In genomic region chr1:60735072-60735907, GRCm38 (mm10) we compare ENCODE assay signal across 8 mouse cellular contexts. TPM values are rescaled to one million over a fixed set of nuclear protein-coding genes. Genes with fewer than 3 reads are reported as not detected.
DNase-seq lines count a peak whose midpoint lies in the region; ATAC-seq and TF ChIP-seq lines count a peak whose summit lies in the region.
"Had no signal": no experiment of that assay in that cellular context is flagged by ENCODE, and none has a peak within 500 bp of the region (broad histone marks: within the 10 kb centered on the region; RNA-seq: fewer than 3 reads in every experiment).

No protein-coding gene starts in this region.

- no peak overlapping the region for H3ac ChIP-seq in myocyte (ENCODE audit: control insufficient read depth, insufficient read length)

- no peaks in the 10 kb centered on the region for H3K36me3 ChIP-seq in heart, embryonic 11.5 days (ENCODE audit: control insufficient read depth, insufficient read depth, low read length)
- no peaks in the 10 kb centered on the region for H3K36me3 ChIP-seq in myocyte (ENCODE audit: control insufficient read depth, insufficient read depth)
- H3K36me3 ChIP-seq: midbrain, embryonic 12.5 days had no signal

- 49% methylated on average over 12 of the region's 12 CpGs for WGBS in heart, embryonic 11.5 days (ENCODE audit: insufficient replicate concordance)

- no peak overlapping the region for H3K9ac ChIP-seq in heart, embryonic 11.5 days (ENCODE audit: low read depth, low read length)
- H3K9ac ChIP-seq: midbrain, embryonic 12.5 days had no signal

- H3K79me2 ChIP-seq in myocyte (ENCODE audit: control insufficient read depth, insufficient read depth), result no peaks in the 10 kb centered on the region

- no peak for TF ChIP-seq POLR2A in myocyte (IDR thresholded peaks at IDR 0.05; ENCODE audit: insufficient read length, low read depth)

- ATAC-seq in heart, embryonic 11.5 days (replicated peaks; ENCODE audit: insufficient number of reproducible peaks, low FRiP score, low TSS enrichment), result no peak

- peak; percentile 31 for DNase-seq in forelimb bud, embryonic 11.5 days (ENCODE audit: low read depth, low spot score)
- peak; percentile 74 for DNase-seq in kidney, postnatal 14 days
- no peak for DNase-seq in right cerebral cortex, postnatal 25 days
- no peak for DNase-seq in neural tube, embryonic 10.5 days (ENCODE audit: extremely low spot score, low spot score)
- no peak for DNase-seq in thymus, adult 18-20 months

- H3K27ac ChIP-seq in heart, embryonic 11.5 days (ENCODE audit: low read depth, low read length), result peak overlapping the region; percentile 67
- H3K27ac ChIP-seq: midbrain, embryonic 12.5 days had no signal

- no peaks in the 10 kb centered on the region for H3K9me3 ChIP-seq in heart, embryonic 11.5 days (replicated peaks; ENCODE audit: control insufficient read depth, low read length)
- H3K9me3 ChIP-seq: midbrain, embryonic 12.5 days had no signal

- no peaks in the 10 kb centered on the region for H3K27me3 ChIP-seq in heart, embryonic 11.5 days (ENCODE audit: control insufficient read depth, insufficient read depth, low read length)
- no peaks in the 10 kb centered on the region for H3K27me3 ChIP-seq in myocyte (ENCODE audit: control insufficient read depth, insufficient read depth, insufficient read length)
- H3K27me3 ChIP-seq: midbrain, embryonic 12.5 days had no signal

- H3K4me2 ChIP-seq in heart, embryonic 11.5 days, result no peak overlapping the region
- H3K4me2 ChIP-seq in myocyte (ENCODE audit: low read depth), result peak overlapping the region; percentile 56
- H3K4me2 ChIP-seq: midbrain, embryonic 12.5 days had no signal

- H3K4me1 ChIP-seq in heart, embryonic 11.5 days (ENCODE audit: control insufficient read depth, insufficient read depth, low read length), result peaks cover 3% of the 10 kb centered on the region; the same call in 1 of the 2 replicates
- H3K4me1 ChIP-seq: midbrain, embryonic 12.5 days had no signal

- H3K4me3 ChIP-seq in heart, embryonic 11.5 days (ENCODE audit: low read depth, low read length), result no peak overlapping the region
- no peak overlapping the region for H3K4me3 ChIP-seq in myocyte
- H3K4me3 ChIP-seq: midbrain, embryonic 12.5 days had no signal

TF ChIP-seq in myocyte, 11 proteins besides CTCF, POLR2A, EP300 and RAD21:
- TF ChIP-seq CEBPB (IDR thresholded peaks at IDR 0.05; ENCODE audit: insufficient read depth, poor library complexity, severe bottlenecking) (no peak), MYOG (IDR thresholded peaks at IDR 0.05; ENCODE audit: control insufficient read depth in 1 of 3, insufficient read depth in 1 of 3, insufficient read length in 2 of 3, low read depth in 2 of 3) (peak in 2 of 3 experiments; percentile 10 to 58), USF1 (IDR thresholded peaks at IDR 0.05; ENCODE audit: low read depth) (no peak), SRF (IDR thresholded peaks at IDR 0.05; ENCODE audit: control insufficient read depth, insufficient read length, low read depth) (no peak), REST (IDR thresholded peaks at IDR 0.05; ENCODE audit: insufficient read depth, insufficient read length) (no peak), TCF3 (IDR thresholded peaks at IDR 0.05; ENCODE audit: insufficient read length, low read depth) (peak; percentile 17), MYOD1 (IDR thresholded peaks at IDR 0.05; ENCODE audit: control insufficient read depth in 1 of 3, insufficient read length in 2 of 3, low read depth in 2 of 3) (peak; percentile 8 to 83 (median 81)), E2F4 (IDR thresholded peaks at IDR 0.05; ENCODE audit: insufficient read depth) (no peak), TCF12 (IDR thresholded peaks at IDR 0.05; ENCODE audit: insufficient read depth, poor library complexity, severe bottlenecking) (peak; percentile 27), POLR2AphosphoS2 (IDR thresholded peaks at IDR 0.05; ENCODE audit: insufficient read length, low read depth) (no peak), MAX (IDR thresholded peaks at IDR 0.05; ENCODE audit: low read depth) (no peak)
TF ChIP-seq in myocyte: peak in this region for 4.

RNA-seq across cellular contexts. Expression of gene Cd28, which starts 18.7 kb away (rescaled TPM):
- 0.07 TPM in 1 of 2 replicates, not detected in the other for polyA plus RNA-seq in heart, embryonic 11.5 days (2014; fragmentation: Nextera tagmentation; extraction: Ambion mirVana)
- polyA plus RNA-seq in myocyte (2012; fragmentation: generic; extraction: Trizol), result 0.35 TPM

Comparison
In these comparisons a context has a peak if more than half of its experiments do, and no peak if none do; other contexts are left out.
1. DNase-seq: peak in forelimb bud, embryonic 11.5 days (single experiment) and kidney, postnatal 14 days (single experiment); none in right cerebral cortex, postnatal 25 days (single experiment), neural tube, embryonic 10.5 days (single experiment) and thymus, adult 18-20 months (0 of 2).